Mouse (Mus musculus) left cerebral cortex, adult 2 months (tissue): ENCODE measurements around the gene Ppp4r1. TPM values are rescaled to one million over a fixed set of nuclear protein-coding genes. Genes with fewer than 3 reads are reported as not detected.
A peak's percentile ranks its signal among the peaks of the same experiment; 100 is the strongest.

ENCODE experiments used
- DNase-seq, 2 experiments: peaks; one replicate each; pipeline ENCODE4 v3.0.0; 2021 to 2022; ENCODE audit warnings: low spot score in 2 of 2, mixed read lengths in 1 of 2; ENCODE audit errors: extremely low spot score in 1 of 2
- H3K27ac ChIP-seq: fragments of 200-600 bp; 2 replicates; pipeline ENCODE4 v1.8.1; 2022
- H3K4me3 ChIP-seq: fragments of 200-600 bp; 2 replicates; pipeline ENCODE4 v1.8.1; 2022
- CTCF ChIP-seq: fragments of 200-600 bp; IDR thresholded peaks from 2 replicates; pipeline ENCODE4 v1.8.1; 2022; ENCODE audit warnings: antibody characterized with exemption, mild to moderate bottlenecking, moderate library complexity
- intact Hi-C: fragments of 180-260 bp; cut with DNase I; formaldehyde crosslinking; loops from one replicate; pipeline ENCODE4 v1.15.1; 2025
- total RNA-seq, 2 experiments: library from RNA; stranded (reverse); gene quantifications; 2 replicates each; pipeline ENCODE4 v1.2.3; 2021

The Ppp4r1 gene
- total RNA-seq, 2 experiments from 2014 or later, result 46.5 to 52.5 TPM

DNA sequence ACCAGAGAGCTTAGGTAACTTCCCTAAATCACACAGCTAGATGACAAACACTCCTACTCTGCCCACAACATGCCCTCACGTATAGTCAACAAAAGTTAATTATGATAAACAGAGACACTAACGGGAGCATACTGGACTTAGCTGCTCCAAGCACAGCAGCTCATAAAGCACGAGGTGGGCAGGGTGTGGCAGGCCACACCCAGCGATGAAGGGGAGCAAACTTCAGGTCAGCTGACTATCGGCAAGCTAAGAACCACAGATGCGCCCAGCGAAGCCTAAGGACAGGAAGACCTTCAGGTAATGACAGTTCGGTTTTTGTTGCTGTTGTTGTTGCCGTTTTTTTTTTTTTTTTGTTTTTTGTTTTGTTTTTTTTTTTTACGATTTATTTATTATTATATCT is 87.3 kb downstream of the Ppp4r1 start:
- intact Hi-C loops, result loop anchor here (5.0 to 10.0 kb wide), 3 partner anchors 238 to 615 kb away; no protein-coding TSS in a partner anchor
- Histone ChIP-seq H3K4me3 (no peak overlapping the region), H3K27ac (no peak overlapping the region)
- no peak for DNase-seq
- TF ChIP-seq CTCF, result no peak

DNA sequence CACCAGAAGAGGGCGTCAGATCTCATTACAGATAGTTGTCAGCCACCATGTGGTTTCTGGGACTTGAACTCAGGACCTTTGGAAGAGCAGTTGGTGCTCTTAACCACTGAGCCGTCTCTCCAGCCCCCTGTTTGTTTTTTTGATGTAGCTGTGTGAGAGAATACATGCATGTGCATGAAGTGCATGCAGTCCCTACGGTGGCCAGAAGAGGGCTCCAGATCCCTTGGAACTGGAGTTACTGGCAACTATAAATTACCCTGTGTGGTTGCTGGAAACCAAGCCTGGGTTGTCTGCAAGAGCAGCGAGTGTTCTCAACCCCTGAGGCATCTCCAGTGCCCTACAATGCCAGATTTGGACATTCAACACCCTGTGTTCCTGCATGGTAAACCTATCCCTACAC is 87.8 kb downstream of the Ppp4r1 start:
- H3K27ac ChIP-seq, result no peak overlapping the region
- peak in 1 of 2 experiments; percentile 51 for DNase-seq
- intact Hi-C loops, result loop anchor here (5.0 kb wide), 1 partner anchor 237 kb away; no protein-coding TSS in a partner anchor
- H3K4me3 ChIP-seq, result no peak overlapping the region
- peak; percentile 69 for TF ChIP-seq CTCF

DNA sequence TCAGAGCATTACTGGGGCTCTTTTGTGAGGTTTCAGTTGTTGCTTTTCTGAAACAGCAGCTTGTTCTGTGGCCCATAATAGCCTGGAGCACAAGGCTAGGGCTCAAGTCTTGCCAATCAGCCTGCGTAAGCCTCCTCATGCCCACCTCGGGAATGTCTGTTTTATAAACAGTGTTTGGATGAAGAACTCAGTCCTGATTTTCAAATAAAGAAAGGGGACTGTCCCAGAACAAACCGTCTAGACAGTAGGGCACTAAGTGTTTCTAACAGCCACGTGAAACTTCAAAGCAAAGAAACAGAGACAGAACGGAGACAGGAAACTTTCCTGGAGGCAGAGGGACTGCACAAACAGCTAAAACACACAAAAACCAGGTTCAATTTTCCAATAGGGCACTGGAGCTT is 89.3 kb downstream of the Ppp4r1 start:
- no peak for TF ChIP-seq CTCF
- peak overlapping the region; percentile 34 for H3K27ac ChIP-seq
- no peak for DNase-seq
- H3K4me3 ChIP-seq, result no peak overlapping the region
- intact Hi-C loops, result loop anchor here (5.0 kb wide), 1 partner anchor 236 kb away; no protein-coding TSS in a partner anchor

DNA sequence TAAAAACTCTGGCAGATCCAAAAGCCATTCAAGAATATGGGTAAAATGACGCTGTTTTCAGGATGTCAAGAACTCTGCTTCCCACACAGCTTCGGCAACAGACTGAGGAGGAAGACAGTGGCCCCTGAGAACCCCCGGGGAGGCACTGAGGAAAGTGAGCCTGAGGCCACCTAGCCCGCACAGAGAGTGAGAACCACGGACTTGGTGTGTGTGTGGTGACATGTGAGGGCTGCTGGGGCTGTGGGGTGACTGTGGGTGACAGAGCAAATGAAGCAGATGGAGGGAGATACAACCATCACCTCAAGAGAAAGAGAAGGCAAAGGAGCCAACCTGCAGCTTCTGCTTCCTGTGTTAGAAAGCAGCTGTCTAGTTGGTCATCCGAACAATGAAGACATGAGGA is 89.7 kb downstream of the Ppp4r1 start:
- peak overlapping the region; percentile 34 for H3K27ac ChIP-seq
- intact Hi-C loops, result loop anchor here (5.0 kb wide), 1 partner anchor 235 kb away; no protein-coding TSS in a partner anchor
- TF ChIP-seq CTCF, result no peak
- no peak overlapping the region for H3K4me3 ChIP-seq
- DNase-seq, result no peak

DNA sequence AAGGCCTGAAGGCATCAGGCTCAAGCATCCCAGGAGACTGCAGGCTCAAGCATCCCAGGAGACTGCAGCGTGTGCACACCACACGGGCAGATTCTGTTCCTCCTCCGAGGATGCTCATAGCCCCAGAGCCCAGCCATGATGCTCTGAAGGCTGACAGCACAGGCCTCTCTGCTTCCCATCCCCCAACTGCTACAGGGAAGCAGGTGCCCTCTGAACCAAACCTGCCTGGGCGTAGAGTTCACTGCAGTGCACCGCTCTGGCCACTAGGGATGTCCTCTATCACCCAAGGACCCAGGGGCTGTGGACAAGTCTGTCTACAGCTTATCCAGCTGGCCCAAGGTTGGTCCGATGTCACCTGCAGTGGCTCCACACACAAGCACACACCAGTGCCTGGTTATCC is 90.3 kb downstream of the Ppp4r1 start:
- no peak overlapping the region for H3K4me3 ChIP-seq
- no peak for DNase-seq
- intact Hi-C loops, result loop anchor here (5.0 kb wide), 1 partner anchor 235 kb away; no protein-coding TSS in a partner anchor
- peak; percentile 53 for TF ChIP-seq CTCF
- H3K27ac ChIP-seq, result peak overlapping the region; percentile 8; the same call in 1 of the 2 replicates

DNA sequence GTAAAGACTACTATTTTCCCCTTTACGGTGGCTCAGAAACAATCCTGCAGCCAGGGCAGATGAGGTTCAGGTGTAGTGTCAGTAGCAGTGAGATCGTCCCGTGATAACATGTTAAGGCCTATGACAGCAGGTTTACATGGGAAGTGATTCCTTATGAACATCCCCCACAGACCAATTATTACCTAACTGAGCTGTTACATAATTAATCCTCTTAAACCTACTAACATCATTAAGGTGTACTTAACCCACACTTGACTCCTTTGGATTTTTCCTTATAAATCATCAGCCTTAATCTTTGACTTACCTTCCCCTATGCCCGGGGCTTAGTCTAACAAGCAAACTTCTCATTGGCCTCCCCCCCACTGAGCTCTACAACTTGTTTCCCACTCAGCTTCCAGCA is 90.8 kb downstream of the Ppp4r1 start:
- DNase-seq, result no peak
- TF ChIP-seq CTCF, result no peak
- H3K27ac ChIP-seq, result 0 out of 2 replicates have a peak overlapping the region, but pooled peaks have one; percentile 8
- no peak overlapping the region for H3K4me3 ChIP-seq
- intact Hi-C loops, result loop anchor here (5.0 kb wide), 1 partner anchor 234 kb away; no protein-coding TSS in a partner anchor

DNA sequence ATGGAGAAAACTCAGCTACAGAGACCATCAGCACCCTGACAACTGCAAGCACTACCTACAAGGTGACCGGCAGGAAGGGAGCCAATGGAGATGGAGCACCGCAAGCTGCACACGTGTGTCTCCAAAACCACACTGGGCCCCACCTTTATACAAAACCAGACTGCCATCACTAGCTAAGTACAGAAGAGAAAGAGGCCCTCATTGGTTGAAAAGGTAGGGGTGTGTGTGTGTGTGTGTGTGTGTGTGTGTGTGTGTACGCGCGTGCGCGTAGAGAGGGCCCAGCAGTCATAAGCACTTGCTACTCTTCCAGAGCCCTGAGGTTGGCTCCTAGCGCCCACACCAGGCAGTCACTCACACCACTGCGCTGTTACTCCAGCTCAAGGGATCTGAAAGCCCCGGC is 91.5 kb downstream of the Ppp4r1 start:
- no peak for DNase-seq
- Histone ChIP-seq H3K4me3 (no peak overlapping the region), H3K27ac (no peak overlapping the region)
- intact Hi-C loops, result loop anchor here (5.0 kb wide), 1 partner anchor 233 kb away; no protein-coding TSS in a partner anchor
- TF ChIP-seq CTCF, result no peak

DNA sequence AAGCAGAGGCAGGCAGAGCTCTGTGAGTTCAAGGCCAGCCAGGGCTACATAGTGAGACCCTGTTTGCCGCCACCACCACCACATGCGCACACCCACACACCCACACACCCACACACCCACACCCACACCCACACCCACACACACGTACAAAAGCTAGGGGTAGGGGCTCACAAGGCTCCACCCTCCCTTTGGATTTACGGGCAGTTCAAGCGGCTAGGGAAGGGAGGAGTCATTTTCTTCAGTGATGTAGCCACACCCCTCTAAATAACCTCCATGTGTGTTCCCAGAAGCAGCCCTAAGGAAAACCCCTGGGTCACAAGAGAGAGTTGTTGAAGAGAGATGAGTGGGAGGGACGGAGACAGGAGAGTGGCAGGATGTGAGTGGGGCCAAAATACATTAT is 94.7 kb downstream of the Ppp4r1 start:
- TF ChIP-seq CTCF, result no peak
- intact Hi-C loops, result no loop called here
- no peak for DNase-seq
- Histone ChIP-seq H3K27ac (no peak overlapping the region), H3K4me3 (no peak overlapping the region)

DNA sequence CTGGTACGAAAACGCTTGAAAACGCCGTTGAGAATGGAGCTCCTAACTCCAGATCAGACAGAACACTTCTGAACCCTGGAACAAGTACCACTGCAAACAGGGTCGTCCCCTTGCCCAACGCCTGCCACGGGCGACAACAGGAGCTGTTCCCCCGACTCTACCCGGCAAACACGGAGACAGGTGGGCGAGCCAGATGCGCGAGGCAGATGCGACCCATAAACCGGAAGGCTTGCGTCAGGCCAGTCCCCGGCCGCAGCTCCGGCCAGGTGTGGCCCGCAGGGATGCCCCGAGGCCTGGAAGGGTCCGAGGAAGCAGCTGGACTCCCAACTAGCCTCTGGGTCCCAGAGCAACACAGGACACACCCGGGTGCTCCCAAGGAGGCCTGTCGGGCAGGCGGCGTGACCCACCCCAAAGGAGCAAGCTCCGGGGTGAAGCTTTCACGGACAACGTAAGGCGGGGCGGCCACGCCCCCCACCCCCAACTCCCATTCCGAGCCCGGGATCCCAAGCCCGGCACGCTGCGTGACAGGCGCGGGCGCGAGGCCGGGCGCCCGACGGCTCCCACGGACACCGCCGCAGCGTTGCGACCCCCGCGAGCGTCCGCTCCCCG is 101.8 kb downstream of the Ppp4r1 start:
- peak overlapping the region; percentile 91 for H3K4me3 ChIP-seq
- TF ChIP-seq CTCF, result no peak
- peak; percentile 37 to 55 for DNase-seq
- H3K27ac ChIP-seq, result peak overlapping the region; percentile 88
- intact Hi-C loops, result loop anchor here (2.0 kb wide), 1 partner anchor 67 kb away; the partner anchor contains the start of gene Twsg1

DNA sequence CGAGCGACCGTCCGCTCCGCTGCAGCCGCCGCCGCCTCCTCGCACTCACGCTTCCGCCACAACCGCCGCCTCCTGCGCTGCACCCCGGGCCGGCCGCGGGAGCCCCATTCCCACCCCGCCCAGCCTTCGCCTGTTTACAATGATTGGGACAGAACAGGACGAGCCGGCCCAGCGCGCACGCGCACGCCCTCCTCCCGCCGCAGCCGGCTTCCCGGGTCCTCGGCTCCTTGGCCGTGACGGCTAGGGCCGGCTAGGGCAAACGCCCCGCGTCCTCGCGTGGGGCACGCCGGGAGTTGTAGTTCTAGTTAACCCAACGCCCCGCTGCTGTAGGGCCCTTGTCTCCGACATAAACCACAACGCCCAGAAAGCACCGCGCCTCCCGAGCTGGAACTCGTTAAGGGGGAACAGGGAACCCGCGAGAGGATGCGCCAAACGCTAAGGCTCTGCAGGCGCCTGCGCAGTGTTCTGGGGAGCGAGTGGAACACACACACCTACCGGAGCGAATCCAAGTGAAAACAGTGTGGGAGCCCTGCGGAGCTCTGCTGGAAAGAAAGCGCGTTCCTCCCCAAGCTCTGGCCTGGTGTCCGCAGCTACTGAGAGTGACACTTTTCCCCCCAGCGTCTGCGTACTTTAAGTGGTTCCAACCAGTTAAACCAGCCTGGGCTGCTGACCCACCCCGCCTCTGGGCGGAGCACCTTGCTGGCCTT is 102.5 kb downstream of the Ppp4r1 start:
- DNase-seq, result peak; percentile 99 to 100
- H3K27ac ChIP-seq, result peak overlapping the region; percentile 98
- no peak; the same call in 1 of the 2 replicates for TF ChIP-seq CTCF
- H3K4me3 ChIP-seq, result peak overlapping the region; percentile 91
- intact Hi-C loops, result loop anchor here (2.0 to 5.0 kb wide), 2 partner anchors 47 to 66 kb away; partner anchors contain the start of gene Twsg1

DNA sequence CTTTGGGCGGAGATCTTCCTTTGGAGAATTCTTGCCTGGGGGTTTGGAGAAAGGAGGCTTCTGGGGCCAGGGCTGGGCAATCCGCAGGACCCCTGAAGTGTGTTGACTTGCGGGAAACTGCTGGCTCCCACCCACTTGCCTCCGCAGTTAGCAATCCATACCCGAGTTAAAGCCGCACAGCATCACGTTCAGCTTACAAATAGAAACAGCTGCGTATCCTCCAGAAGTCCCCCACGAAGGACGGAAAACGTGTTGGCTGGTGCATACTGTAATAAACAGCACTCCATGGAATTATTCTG is 103.0 kb downstream of the Ppp4r1 start:
- no peak for DNase-seq
- TF ChIP-seq CTCF, result no peak
- peak overlapping the region; percentile 98 for H3K27ac ChIP-seq
- intact Hi-C loops, result loop anchor here (2.0 to 5.0 kb wide), 2 partner anchors 47 to 65 kb away; partner anchors contain the start of gene Twsg1
- peak overlapping the region; percentile 91 for H3K4me3 ChIP-seq

DNA sequence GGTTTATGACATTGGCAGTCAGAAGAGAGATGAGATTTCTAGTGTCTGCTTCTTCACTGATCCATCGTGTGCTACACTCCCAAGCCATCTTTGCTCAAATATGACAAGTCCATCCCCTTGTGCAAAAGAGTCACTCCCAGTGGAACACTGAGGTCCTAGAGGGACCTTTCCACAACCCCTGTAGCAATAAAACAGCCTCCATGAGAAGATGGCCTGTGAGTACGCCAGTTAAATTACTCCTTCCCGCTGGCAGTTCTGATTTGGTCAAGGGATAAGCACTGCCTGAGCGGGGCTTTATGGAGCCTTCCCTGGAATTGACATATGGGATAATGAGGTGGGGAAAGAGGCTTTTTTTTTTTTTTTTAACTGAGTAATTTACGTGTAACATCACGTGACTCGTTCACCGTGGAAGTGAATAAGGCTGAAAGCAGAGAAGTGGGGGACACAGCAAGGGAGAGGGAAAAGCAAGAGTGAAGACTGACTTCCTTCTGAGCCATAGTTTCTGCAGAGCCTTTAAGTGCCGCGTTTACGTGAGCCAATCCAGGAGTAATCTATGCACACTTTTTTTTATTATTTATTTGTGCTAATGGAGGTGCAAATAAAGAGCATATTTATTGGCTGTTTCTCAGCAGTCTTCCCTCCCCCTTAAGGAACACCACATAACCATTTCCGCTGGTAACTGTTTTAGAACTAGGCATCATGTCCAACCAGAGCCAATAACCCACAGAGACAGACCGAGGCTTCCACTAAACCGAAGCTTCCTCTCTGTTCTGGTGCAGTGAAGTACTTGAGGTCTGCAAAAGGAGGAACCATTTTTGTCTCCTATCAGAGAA is 103.5 kb downstream of the Ppp4r1 start, which contains the start of gene Ralbp1:
Ralbp1 (minus strand) TSS at position 102 of the 833 bp plus-strand sequence.
- Histone ChIP-seq H3K27ac (peak within 1 kb of the TSS; percentile 98), H3K4me3 (peak within 1 kb of the TSS; percentile 91)
- TF ChIP-seq CTCF, result no peak
- intact Hi-C loops, result loop anchor here (1.0 to 5.0 kb wide), 3 partner anchors 30 to 65 kb away; partner anchors contain the start of gene Twsg1
- no peak for DNase-seq
